Mouse (Mus musculus): ENCODE measurements at regions not wholly inside any gene's neighbourhood (a gene's known extent, or its start where the extent isn't known, plus 50 kb on each side); places are given as distances from the start of the nearest gene placed in this dataset.

DNA sequence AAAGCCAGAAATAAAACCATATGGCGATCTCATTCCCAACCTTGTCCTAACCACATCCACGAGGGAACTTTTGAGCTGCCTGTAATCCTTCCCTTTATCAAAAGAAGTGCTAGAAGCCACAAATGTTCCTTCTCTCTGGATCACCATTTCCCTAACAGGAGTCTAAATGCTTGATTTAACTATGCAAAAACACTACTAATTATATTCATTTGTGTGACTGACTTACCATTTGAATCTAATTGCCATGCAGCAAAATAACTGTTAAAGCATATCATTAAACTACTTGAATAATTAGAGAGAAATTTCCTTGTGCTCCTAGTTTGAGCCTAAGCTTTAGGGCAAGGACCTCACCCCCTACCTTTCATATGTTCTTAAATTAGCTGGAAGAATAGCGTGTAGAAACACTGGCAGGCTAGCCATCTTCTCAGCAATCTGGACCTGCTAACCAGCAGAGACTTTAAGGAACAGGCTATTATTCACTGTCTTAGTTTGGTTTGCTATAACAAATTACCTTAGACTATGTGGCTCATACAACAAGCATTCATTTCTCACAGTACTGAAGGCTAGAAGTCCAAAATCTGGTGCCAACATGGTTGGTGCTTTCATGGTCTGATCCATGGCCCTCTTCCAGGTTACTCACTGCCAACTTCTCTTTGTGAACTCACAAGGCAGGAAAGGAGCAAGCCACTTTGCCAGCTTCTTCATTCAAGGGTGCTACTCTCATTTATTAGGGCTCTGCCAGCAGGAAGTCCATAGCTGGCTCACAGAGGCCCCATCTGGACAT is 183.7 kb downstream of the Rpl36a-ps1 start:
- no peaks in the 10 kb centered on the region for H3K27me3 ChIP-seq (ENCODE audit: insufficient read depth, low read length)
- H3K9ac ChIP-seq (replicated peaks; ENCODE audit: low read length) = no peak overlapping the region
- no peaks in the 10 kb centered on the region for H3K9me3 ChIP-seq (ENCODE audit: low read length)
- H3K36me3 ChIP-seq (ENCODE audit: insufficient read depth, low read length) = no peaks in the 10 kb centered on the region
- 80% methylated on average over 3 of the region's 3 CpGs for WGBS
- H3K27ac ChIP-seq (ENCODE audit: low read length) = no peak overlapping the region
- no peak overlapping the region for H3K4me2 ChIP-seq (replicated peaks; ENCODE audit: low read depth, low read length)
- H3K4me3 ChIP-seq (ENCODE audit: low read length) = no peak overlapping the region
- no peaks in the 10 kb centered on the region for H3K4me1 ChIP-seq (ENCODE audit: insufficient read depth, low read length)
- no peak for ATAC-seq (ENCODE audit: low FRiP score, low TSS enrichment)

GRCm38 (mm10) chr14:98808117-98808516 is 186.0 kb downstream of the Rpl36a-ps1 start:
- no peaks in the 10 kb centered on the region for H3K36me3 ChIP-seq (ENCODE audit: insufficient read depth, low read length)
- H3K27ac ChIP-seq (ENCODE audit: low read length) = no peak overlapping the region
- no peaks in the 10 kb centered on the region for H3K9me3 ChIP-seq (ENCODE audit: low read length)
- H3K9ac ChIP-seq (replicated peaks; ENCODE audit: low read length) = no peak overlapping the region
- no peak overlapping the region for H3K4me2 ChIP-seq (replicated peaks; ENCODE audit: low read depth, low read length)
- no peak overlapping the region for H3K4me3 ChIP-seq (ENCODE audit: low read length)
- 23% methylated on average over 1 of the region's 1 CpGs for WGBS
- H3K4me1 ChIP-seq (ENCODE audit: insufficient read depth, low read length) = no peaks in the 10 kb centered on the region
- H3K27me3 ChIP-seq (ENCODE audit: insufficient read depth, low read length) = no peaks in the 10 kb centered on the region
- ATAC-seq (ENCODE audit: low FRiP score, low TSS enrichment) = no peak; the same call in 1 of the 2 replicates

GRCm38 (mm10) chr14:98805066-98805465 is 189.1 kb downstream of the Rpl36a-ps1 start:
- Histone ChIP-seq H3K9me3 (ENCODE audit: low read length) (no peaks in the 10 kb centered on the region), H3K4me1 (ENCODE audit: insufficient read depth, low read length) (no peaks in the 10 kb centered on the region), H3K36me3 (ENCODE audit: insufficient read depth, low read length) (no peaks in the 10 kb centered on the region), H3K4me3 (ENCODE audit: low read length) (no peak overlapping the region), H3K9ac (replicated peaks; ENCODE audit: low read length) (no peak overlapping the region), H3K4me2 (replicated peaks; ENCODE audit: low read depth, low read length) (no peak overlapping the region), H3K27ac (ENCODE audit: low read length) (no peak overlapping the region), H3K27me3 (ENCODE audit: insufficient read depth, low read length) (no peaks in the 10 kb centered on the region)
- no peak for ATAC-seq (ENCODE audit: low FRiP score, low TSS enrichment)
- WGBS = 92% methylated on average over 6 of the region's 6 CpGs

DNA sequence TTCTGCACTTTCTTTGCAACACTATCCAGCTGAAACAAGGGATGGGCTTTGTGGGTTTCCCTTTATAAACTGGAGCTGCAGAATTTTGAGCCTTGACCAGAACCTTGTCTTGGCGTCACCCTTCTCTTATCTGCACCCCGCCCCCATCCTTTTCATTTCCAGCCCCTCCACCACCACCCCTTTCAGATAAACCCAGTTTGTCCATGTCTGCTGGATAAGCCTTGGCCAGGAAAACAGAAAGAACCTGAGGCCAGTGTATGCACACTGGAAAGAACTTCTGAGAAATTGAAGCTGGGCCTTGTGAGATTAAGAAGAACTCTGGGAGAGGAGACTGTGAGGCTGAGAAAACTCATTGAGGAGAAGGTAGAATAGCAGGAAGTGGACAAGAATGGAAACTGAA is 192.8 kb downstream of the Rpl36a-ps1 start:
- H3K9me3 ChIP-seq (ENCODE audit: low read length) = no peaks in the 10 kb centered on the region
- no peak overlapping the region for H3K4me2 ChIP-seq (replicated peaks; ENCODE audit: low read depth, low read length)
- no peak for ATAC-seq (ENCODE audit: low FRiP score, low TSS enrichment)
- H3K9ac ChIP-seq (replicated peaks; ENCODE audit: low read length) = no peak overlapping the region
- H3K4me1 ChIP-seq (ENCODE audit: insufficient read depth, low read length) = no peaks in the 10 kb centered on the region
- 93% methylated on average over 2 of the region's 2 CpGs for WGBS
- no peaks in the 10 kb centered on the region for H3K36me3 ChIP-seq (ENCODE audit: insufficient read depth, low read length)
- H3K27ac ChIP-seq (ENCODE audit: low read length) = no peak overlapping the region
- no peak overlapping the region for H3K4me3 ChIP-seq (ENCODE audit: low read length)
- H3K27me3 ChIP-seq (ENCODE audit: insufficient read depth, low read length) = no peaks in the 10 kb centered on the region

DNA sequence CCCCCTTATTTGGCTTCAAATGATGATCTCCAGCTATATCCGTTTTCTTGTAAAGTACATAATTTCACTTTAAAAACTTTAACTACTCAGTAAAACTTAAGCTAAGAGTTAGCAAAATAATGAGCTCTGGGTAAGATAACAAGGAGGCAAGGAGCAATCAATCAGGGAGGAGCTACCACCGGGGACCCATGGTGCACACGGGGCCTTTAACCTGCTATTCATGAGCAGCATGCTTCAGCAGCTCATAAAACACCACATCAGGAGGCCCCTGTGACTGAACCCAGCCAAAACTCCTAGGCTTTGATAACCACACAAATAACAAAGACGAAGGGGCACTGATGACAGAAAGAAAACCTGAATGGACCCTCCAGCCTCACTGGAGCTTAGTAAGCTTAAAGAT is 202.1 kb downstream of the Rpl36a-ps1 start:
- H3K36me3 ChIP-seq (ENCODE audit: insufficient read depth, low read length) = no peaks in the 10 kb centered on the region
- no peaks in the 10 kb centered on the region for H3K9me3 ChIP-seq (ENCODE audit: low read length)
- H3K4me1 ChIP-seq (ENCODE audit: insufficient read depth, low read length) = no peaks in the 10 kb centered on the region
- no peak overlapping the region for H3K4me2 ChIP-seq (replicated peaks; ENCODE audit: low read depth, low read length)
- H3K27ac ChIP-seq (ENCODE audit: low read length) = no peak overlapping the region
- no peak overlapping the region for H3K4me3 ChIP-seq (ENCODE audit: low read length)
- ATAC-seq (ENCODE audit: low FRiP score, low TSS enrichment) = no peak
- WGBS = 32% methylated on average over 4 of the region's 4 CpGs
- no peak overlapping the region for H3K9ac ChIP-seq (replicated peaks; ENCODE audit: low read length)
- H3K27me3 ChIP-seq (ENCODE audit: insufficient read depth, low read length) = no peaks in the 10 kb centered on the region

DNA sequence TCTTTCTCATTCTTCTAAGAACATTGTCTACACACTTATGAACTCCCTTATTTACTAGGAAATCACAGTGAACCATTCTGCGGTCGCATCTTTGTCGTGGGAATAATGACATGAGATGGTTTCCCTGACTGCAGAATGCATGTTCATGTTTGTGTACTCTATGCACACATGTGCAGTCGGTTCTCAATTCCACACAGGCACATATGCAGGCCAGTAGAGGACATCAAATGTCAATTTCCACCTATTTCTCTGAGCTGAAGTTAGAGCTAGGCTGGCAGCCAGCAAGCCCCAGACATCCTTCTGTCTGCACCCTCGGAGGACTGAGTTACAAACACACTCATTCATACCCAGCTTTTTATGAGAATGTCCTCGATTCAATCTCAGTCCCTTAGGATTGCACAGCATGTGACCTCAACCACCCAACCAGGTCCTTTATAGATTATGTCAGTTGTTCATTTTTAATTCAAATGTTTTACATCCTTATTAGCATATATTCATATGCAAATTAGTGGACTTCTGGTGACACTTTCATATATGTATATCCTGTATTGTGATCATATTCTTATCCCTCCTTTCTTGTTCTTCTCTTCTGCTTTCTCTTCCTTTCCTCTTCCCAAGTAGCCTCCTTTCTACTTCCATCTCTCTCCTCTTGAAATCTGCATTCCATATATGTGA is 202.7 kb downstream of the Rpl36a-ps1 start:
- Histone ChIP-seq H3K27ac (ENCODE audit: low read length) (no peak overlapping the region), H3K36me3 (ENCODE audit: insufficient read depth, low read length) (no peaks in the 10 kb centered on the region), H3K9ac (replicated peaks; ENCODE audit: low read length) (no peak overlapping the region), H3K4me3 (ENCODE audit: low read length) (no peak overlapping the region), H3K4me2 (replicated peaks; ENCODE audit: low read depth, low read length) (no peak overlapping the region), H3K27me3 (ENCODE audit: insufficient read depth, low read length) (no peaks in the 10 kb centered on the region), H3K4me1 (ENCODE audit: insufficient read depth, low read length) (no peaks in the 10 kb centered on the region), H3K9me3 (ENCODE audit: low read length) (no peaks in the 10 kb centered on the region)
- WGBS = 87% methylated on average over 6 of the region's 6 CpGs
- no peak for ATAC-seq (ENCODE audit: low FRiP score, low TSS enrichment)

- no peaks in the 10 kb centered on the region for H3K9me3 ChIP-seq (ENCODE audit: low read length)
- no peaks in the 10 kb centered on the region for H3K36me3 ChIP-seq (ENCODE audit: insufficient read depth, low read length)
- H3K4me3 ChIP-seq (ENCODE audit: low read length) = no peak overlapping the region
- H3K9ac ChIP-seq (replicated peaks; ENCODE audit: low read length) = no peak overlapping the region
- H3K27ac ChIP-seq (ENCODE audit: low read length) = no peak overlapping the region
- WGBS = 94% methylated on average over 6 of the region's 6 CpGs
- ATAC-seq (ENCODE audit: low FRiP score, low TSS enrichment) = no peak
- H3K4me1 ChIP-seq (ENCODE audit: insufficient read depth, low read length) = no peaks in the 10 kb centered on the region
- no peaks in the 10 kb centered on the region for H3K27me3 ChIP-seq (ENCODE audit: insufficient read depth, low read length)
- H3K4me2 ChIP-seq (replicated peaks; ENCODE audit: low read depth, low read length) = no peak overlapping the region
Observed at GRCm38 (mm10) chr14:98789794-98790193, 204.3 kb downstream of the Rpl36a-ps1 start.

DNA sequence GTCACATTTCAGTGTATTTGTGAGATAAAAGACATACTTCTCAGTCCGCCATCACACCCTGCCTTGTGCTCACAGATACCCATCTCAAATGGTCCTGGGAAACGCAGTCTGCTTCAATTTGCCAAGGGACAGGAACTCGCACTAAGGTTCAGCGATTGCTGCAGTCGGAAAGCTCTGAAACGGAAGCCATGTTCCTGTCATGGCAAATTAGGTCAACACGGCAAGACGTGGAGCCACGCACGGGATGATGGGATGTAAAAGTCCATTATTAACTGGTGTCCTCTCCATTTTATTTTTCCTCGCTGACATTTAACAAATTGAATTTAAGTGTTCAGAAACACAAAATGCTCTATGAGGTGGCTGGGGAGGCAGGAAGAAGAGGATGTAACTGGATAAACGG is 212.4 kb downstream of the Rpl36a-ps1 start:
- no peak overlapping the region for H3K9ac ChIP-seq (replicated peaks; ENCODE audit: low read length)
- WGBS = 93% methylated on average over 12 of the region's 12 CpGs
- H3K4me3 ChIP-seq (ENCODE audit: low read length) = no peak overlapping the region
- no peak overlapping the region for H3K4me2 ChIP-seq (replicated peaks; ENCODE audit: low read depth, low read length)
- no peaks in the 10 kb centered on the region for H3K36me3 ChIP-seq (ENCODE audit: insufficient read depth, low read length)
- peaks cover 6% of the 10 kb centered on the region; the same call in 1 of the 2 replicates for H3K9me3 ChIP-seq (ENCODE audit: low read length)
- H3K27ac ChIP-seq (ENCODE audit: low read length) = no peak overlapping the region
- H3K4me1 ChIP-seq (ENCODE audit: insufficient read depth, low read length) = no peaks in the 10 kb centered on the region
- no peak for ATAC-seq (ENCODE audit: low FRiP score, low TSS enrichment)
- no peaks in the 10 kb centered on the region for H3K27me3 ChIP-seq (ENCODE audit: insufficient read depth, low read length)

DNA sequence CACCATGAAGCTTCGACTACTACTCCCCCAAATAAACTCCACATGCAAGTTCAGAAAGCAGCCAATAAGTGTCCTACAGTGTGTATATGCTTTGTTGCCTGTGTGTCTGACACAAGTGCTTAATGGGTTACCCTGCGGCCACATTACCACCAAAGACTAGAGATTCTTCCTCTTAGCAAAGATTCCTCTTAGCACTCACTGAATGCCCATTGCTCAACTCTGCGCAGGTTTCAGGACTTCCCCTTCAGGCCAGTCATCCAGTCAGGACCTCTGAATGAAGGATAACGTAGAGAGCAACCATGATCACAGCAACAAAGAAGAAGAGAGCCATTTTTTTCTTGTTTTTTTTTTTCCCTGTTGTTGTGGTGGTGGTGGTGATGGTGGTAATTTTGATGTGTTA is 222.0 kb downstream of the Rpl36a-ps1 start:
- Histone ChIP-seq H3K4me1 (ENCODE audit: insufficient read depth, low read length) (no peaks in the 10 kb centered on the region), H3K4me3 (ENCODE audit: low read length) (no peak overlapping the region), H3K36me3 (ENCODE audit: insufficient read depth, low read length) (no peaks in the 10 kb centered on the region), H3K9me3 (ENCODE audit: low read length) (no peaks in the 10 kb centered on the region), H3K27me3 (ENCODE audit: insufficient read depth, low read length) (no peaks in the 10 kb centered on the region), H3K4me2 (replicated peaks; ENCODE audit: low read depth, low read length) (no peak overlapping the region), H3K27ac (ENCODE audit: low read length) (no peak overlapping the region), H3K9ac (replicated peaks; ENCODE audit: low read length) (no peak overlapping the region)
- no peak for ATAC-seq (ENCODE audit: low FRiP score, low TSS enrichment)
- 83% methylated on average over 4 of the region's 4 CpGs for WGBS

- Histone ChIP-seq H3K4me3 (ENCODE audit: low read length) (no peak overlapping the region), H3K36me3 (ENCODE audit: insufficient read depth, low read length) (no peaks in the 10 kb centered on the region), H3K4me2 (replicated peaks; ENCODE audit: low read depth, low read length) (no peak overlapping the region), H3K4me1 (ENCODE audit: insufficient read depth, low read length) (no peaks in the 10 kb centered on the region), H3K9ac (replicated peaks; ENCODE audit: low read length) (no peak overlapping the region), H3K27me3 (ENCODE audit: insufficient read depth, low read length) (no peaks in the 10 kb centered on the region), H3K9me3 (ENCODE audit: low read length) (no peaks in the 10 kb centered on the region), H3K27ac (ENCODE audit: low read length) (no peak overlapping the region)
- 88% methylated on average over 2 of the region's 2 CpGs for WGBS
- ATAC-seq (ENCODE audit: low FRiP score, low TSS enrichment) = no peak
Observed at GRCm38 (mm10) chr14:98768845-98769244, 225.3 kb downstream of the Rpl36a-ps1 start.
